Comparison of ENCODE assay signal across 25 mouse cellular contexts in genomic region chrX:108831231-108831630, GRCm38 (mm10).
"Had no signal": no experiment of that assay in that cellular context is flagged by ENCODE, and none has a peak within 500 bp of the region (broad histone marks: within the 10 kb centered on the region; RNA-seq: fewer than 3 reads in every experiment).

No protein-coding gene starts in this region.

- H3K36me3 ChIP-seq: embryonic facial prominence, embryonic 10.5 days; embryonic facial prominence, embryonic 12.5 days; embryonic facial prominence, embryonic 13.5 days; embryonic facial prominence, embryonic 15.5 days; forebrain, embryonic 10.5 days; forebrain, embryonic 12.5 days; forebrain, embryonic 15.5 days had no signal

- H3K4me1 ChIP-seq: embryonic facial prominence, embryonic 10.5 days; embryonic facial prominence, embryonic 12.5 days; embryonic facial prominence, embryonic 13.5 days; embryonic facial prominence, embryonic 15.5 days; forebrain, embryonic 10.5 days; forebrain, embryonic 12.5 days; forebrain, embryonic 13.5 days; forebrain, embryonic 15.5 days had no signal

- H3K9ac ChIP-seq: embryonic facial prominence, embryonic 12.5 days; embryonic facial prominence, embryonic 13.5 days; embryonic facial prominence, embryonic 15.5 days; forebrain, embryonic 12.5 days; forebrain, embryonic 13.5 days; forebrain, embryonic 15.5 days; forebrain, postnatal 0 days had no signal

- DNase-seq: cerebellum, adult 9-10 months; cerebellum, adult 9-11 months; cerebellum, postnatal 10 days; cerebellum, postnatal 14 days; cerebellum, postnatal 25 days; cerebellum, postnatal 36 days; embryo, embryonic 11 days; forebrain, postnatal 0 days; gastrocnemius, adult 2 months; gastrocnemius, postnatal 10 days; gastrocnemius, postnatal 14 days; gastrocnemius, postnatal 25 days; gastrocnemius, postnatal 36 days; heart, adult 11 months; heart, adult 18-20 months; heart, adult 2 months had no signal

- H3K27ac ChIP-seq: embryonic facial prominence, embryonic 10.5 days; embryonic facial prominence, embryonic 12.5 days; embryonic facial prominence, embryonic 13.5 days; embryonic facial prominence, embryonic 15.5 days; forebrain, embryonic 10.5 days; forebrain, embryonic 12.5 days; forebrain, embryonic 13.5 days; forebrain, embryonic 15.5 days; gastrocnemius, adult 2 months; heart, adult 2 months had no signal

- H3K4me2 ChIP-seq: embryonic facial prominence, embryonic 12.5 days; embryonic facial prominence, embryonic 13.5 days; embryonic facial prominence, embryonic 15.5 days; forebrain, embryonic 12.5 days; forebrain, embryonic 13.5 days; forebrain, embryonic 15.5 days had no signal

- H3K27me3 ChIP-seq: embryonic facial prominence, embryonic 12.5 days; embryonic facial prominence, embryonic 13.5 days; embryonic facial prominence, embryonic 15.5 days; forebrain, embryonic 12.5 days; forebrain, embryonic 13.5 days; forebrain, embryonic 15.5 days had no signal

- H3K4me3 ChIP-seq: embryonic facial prominence, embryonic 10.5 days; embryonic facial prominence, embryonic 12.5 days; embryonic facial prominence, embryonic 13.5 days; embryonic facial prominence, embryonic 15.5 days; erythroblast, embryonic 14.5 days; forebrain, embryonic 10.5 days; forebrain, embryonic 12.5 days; forebrain, embryonic 13.5 days; forebrain, embryonic 15.5 days; gastrocnemius, adult 2 months; heart, adult 2 months had no signal

- H3K9me3 ChIP-seq: embryonic facial prominence, embryonic 10.5 days; embryonic facial prominence, embryonic 12.5 days; embryonic facial prominence, embryonic 13.5 days; embryonic facial prominence, embryonic 15.5 days; forebrain, embryonic 10.5 days; forebrain, embryonic 12.5 days; forebrain, embryonic 13.5 days; forebrain, embryonic 15.5 days had no signal
